Mouse (Mus musculus) gastrocnemius, postnatal 10 days (tissue): Measurements from ENCODE around the gene Hyal1. TPM values are rescaled to one million over a fixed set of nuclear protein-coding genes. Genes with fewer than 3 reads are reported as not detected.

Source experiments
- DNase-seq: peaks from one replicate; pipeline ENCODE4 v3.0.0; 2021; ENCODE audit warnings: mixed read lengths
- total RNA-seq, 2 experiments: library from RNA; stranded (reverse); gene quantifications; 2 replicates each; pipeline ENCODE4 v1.2.3; 2021

Hyal1 gene
- total RNA-seq, 2 experiments from 2014 or later = 2.5 to 5.0 TPM

- no peak for DNase-seq
These were observed 41.4 kb downstream of the Hyal1 start for GRCm38 (mm10) chr9:107618098-107618497.

DNA sequence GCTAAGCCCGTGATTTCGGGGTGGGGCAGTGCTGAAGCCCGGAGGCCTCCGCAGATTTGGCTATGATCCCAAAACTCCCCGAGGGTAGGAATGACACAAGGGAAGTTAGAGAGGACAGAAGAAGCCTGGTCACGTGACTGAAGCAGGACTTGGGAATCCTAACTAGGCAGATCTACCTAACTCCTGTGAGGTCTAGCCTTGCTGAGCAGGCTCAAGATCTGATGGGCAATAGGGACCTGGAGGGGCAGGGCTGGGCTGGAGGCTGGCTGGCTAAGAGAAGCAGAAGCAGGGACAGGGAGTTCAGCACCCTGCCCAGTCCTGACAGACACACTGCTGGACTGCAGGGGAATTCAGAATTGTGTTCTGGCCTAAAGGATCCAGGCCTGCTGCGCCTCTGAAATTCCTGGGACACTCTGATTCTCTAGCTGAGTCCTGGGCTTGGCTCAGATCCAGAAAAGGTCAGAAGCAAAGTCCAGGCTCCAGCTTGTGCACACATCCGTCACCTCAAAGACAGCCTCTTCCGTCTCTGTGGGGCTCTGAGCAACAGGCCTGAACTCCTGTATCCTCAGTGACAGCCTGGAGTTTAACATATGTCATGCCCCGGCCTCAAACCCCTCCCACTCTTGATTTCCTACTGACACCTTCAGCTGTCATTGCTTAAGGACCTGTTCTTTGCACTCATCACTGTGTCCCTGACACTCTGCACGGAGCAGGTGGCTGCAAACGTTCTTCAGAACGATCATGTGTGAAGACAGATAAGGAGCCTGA, 42.2 kb downstream of the Hyal1 start:
- peak; percentile 21 for DNase-seq

- no peak for DNase-seq
These were observed 42.8 kb downstream of the Hyal1 start for GRCm38 (mm10) chr9:107619546-107619879.

DNA sequence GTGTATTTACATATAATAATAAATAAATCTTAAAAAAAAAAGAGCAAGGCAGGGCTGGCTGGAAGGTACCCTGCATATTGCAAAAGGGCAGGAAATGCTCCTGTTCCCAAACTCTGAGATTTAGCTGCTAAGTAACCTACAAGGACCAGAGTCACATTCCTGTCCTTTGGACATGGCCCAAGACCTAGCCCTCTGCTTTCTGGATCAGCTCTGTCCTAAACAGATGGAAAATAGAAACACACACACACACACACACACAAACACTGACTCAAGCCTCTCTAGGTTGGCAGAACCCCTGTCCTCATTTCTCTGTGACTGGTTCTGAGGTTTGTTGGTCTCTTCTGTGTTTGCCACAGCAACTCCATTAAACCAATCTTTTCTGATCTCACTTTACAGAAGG, 44.2 kb downstream of the Hyal1 start:
- DNase-seq = no peak

DNA sequence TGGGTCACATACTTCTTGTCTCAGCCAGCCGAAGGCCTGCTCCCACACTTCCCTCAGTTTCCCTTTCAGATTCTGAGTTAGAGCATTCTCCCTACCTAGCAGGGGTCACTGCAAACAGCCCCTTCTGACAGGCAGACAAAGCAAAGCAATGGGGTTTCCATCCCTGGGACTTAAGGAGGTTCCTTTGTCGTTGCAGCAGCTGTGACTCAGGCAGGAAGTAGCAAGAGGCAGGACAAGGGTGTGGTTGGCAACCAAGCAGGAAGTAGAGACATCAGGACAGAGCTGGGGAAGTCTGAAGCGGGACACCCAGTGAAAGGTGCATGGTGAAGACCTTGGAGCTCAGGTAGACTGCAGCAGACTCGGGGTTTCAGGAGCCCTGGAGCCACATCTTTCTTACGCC, 47.8 kb downstream of the Hyal1 start:
- DNase-seq = peak; percentile 7

- no peak for DNase-seq
These were observed 48.2 kb downstream of the Hyal1 start for GRCm38 (mm10) chr9:107624951-107625350.

DNA sequence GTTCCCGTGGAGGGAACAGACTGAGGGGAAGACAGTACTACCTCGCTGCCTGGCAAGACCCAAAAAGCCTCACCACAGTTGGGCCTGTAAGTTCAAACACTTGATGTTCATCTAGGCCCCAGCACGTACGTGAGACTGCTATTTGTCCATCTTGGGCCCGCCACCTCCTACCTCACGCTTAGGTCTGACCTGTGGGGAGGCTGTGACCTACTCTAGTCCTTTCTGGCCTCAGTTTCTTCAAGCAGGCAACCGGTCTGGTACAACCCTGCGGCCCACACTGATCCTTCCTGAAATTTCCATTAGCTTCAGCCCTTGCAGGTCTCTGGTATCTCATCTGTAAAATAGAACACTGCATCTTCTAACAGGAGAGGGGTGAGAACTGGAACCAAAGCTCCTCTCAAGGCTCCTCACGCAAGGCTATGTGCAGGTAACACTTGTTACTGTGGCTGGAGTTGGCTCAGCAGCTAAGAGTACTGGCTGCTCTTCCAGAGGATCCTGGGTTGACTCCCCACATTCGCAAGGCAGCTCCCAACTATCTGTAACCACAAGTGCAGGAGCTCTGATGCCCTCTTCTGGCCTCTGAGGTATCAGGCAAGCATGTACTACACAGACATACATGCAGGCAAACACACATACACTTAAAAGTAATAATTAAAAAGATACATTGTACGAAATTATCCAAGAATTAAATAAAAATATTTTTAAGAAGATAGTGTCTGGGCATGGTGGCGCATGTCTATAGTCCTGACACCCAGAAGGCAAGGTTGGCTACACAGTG, 48.8 kb downstream of the Hyal1 start:
- peak; percentile 16 for DNase-seq

GRCm38 (mm10) chr9:107626158-107626843, 49.6 kb downstream of the Hyal1 start:
- DNase-seq = peak; percentile 14

DNA sequence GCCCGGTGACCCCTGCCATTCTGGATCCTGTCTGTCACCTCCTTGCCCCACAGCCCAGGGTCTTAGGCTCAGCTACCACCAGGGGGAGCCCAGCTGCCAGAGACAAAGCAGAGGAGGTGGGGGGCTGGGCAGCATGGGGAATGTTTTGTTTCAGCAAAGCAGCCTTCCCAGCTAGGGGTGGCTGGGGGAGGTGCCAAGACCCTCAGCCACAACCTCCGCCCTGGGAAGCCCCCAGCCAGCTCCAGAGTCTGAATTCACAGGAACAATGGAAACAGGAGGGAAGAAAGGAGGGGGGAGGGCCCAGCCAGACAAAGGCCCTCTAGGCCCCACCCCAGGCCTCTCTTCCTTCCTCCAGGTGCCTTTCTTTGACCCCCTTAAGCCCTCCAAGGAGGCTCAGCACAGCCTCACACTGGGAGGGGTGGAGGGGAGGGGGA, 50.1 kb downstream of the Hyal1 start:
- peak; percentile 88 for DNase-seq

DNA sequence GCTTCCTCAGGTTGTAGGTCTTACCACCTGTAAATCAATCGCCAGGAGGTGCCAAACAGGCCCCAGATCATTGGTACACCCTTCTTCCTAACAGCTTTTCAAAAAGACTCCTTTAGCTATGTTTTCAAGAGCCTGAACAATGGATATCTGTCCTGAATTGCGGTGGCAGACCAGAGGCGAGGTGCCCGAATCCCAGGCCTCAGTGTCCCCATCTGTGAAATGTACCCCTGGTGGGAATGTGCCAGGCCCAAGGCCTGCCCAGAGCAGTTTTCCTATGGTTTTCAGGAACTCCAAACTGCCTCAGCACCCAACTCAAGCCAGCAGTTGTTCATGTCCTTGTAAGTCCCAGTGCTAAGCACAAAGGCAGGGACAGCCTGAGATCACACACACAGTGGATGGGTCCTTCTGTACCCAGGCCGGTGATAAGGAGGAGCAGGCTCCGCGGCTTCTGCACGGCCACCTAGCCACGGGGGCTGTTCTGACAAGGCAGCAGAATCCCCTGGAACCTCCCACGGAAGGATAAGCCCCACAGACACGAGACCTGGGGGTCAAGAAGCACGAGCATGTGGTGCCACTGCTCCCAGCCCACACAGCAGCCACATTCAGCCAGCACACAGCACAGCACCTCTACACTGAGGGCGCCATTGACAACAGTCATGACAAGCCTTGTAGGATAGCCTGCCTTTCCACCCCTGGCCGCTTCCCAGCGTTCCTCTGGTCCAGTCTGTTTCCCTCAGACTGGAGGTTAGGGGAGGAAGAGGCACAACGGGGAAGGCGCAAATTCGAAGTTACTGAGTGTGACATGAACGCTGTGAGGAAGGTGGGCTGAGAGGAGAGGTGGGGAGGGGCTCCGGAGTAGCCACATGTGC, 50.9 kb downstream of the Hyal1 start:
- DNase-seq = peak; percentile 33

DNA sequence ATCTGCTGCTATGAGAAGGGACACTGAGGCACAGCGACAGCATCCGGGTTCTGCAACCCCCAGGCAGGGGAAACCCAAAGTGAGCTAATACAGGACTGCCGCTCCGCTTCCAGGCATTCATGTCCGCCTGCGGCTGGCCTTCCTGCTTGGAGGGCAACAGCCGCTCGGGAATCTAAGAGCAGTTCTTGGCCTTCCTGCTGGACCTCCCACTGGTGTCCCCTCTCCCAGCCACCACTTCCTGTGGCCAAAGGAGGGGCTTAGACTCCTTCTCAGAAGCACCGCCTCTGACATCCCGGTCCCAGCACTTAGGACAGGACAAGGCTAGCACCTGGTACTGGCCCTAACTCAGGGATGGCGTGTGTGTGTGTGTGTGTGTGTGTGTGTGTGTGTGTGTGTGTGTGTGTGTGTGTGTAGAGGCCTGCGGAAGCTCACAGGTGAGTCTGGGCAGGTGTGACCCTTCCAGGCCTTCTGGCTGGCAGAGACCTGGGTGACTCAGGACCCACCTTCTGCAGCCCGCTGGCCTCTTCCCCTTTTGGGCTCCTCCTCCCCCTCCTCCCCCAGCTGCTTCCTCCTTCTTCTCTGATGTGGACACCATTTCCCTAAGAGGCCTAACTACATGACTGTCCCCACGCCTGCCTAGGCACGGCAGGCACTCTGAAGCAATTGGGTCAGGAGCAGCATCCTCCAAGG, 52.1 kb downstream of the Hyal1 start:
- DNase-seq = peak; percentile 31

DNA sequence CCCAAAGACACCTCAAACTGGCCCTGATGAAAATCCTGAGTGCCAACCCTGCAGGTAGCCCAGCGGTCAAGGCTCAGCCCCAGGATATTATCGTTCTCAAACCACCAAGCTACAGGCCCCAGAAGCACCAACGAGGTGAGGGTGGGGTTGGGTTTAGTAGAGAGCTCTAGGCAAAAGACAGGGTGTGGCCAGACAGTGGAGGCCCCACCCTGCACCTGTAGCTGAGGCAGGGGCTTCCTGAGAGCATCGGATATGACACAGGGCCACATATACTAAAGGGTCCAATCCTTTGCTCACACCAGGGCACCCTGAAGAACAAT, 52.6 kb downstream of the Hyal1 start:
- no peak for DNase-seq

- peak; percentile 22 for DNase-seq
These were observed 53.2 kb downstream of the Hyal1 start for GRCm38 (mm10) chr9:107629901-107630425.

- DNase-seq = peak; percentile 27
These were observed 53.8 kb downstream of the Hyal1 start for GRCm38 (mm10) chr9:107630576-107630975.

Other genes with a start within 250 kb of the Hyal1 start
- gene Hemk1, start 238.6 kb upstream of the Hyal1 start, total RNA-seq = 10 to 100 TPM; 12.8 to 14.4 TPM
- gene 6430571L13Rik, start 236.3 kb upstream of the Hyal1 start, total RNA-seq = 10 to 100 TPM; 29.4 to 54.7 TPM
- gene Cacna2d2, start 177.3 kb upstream of the Hyal1 start, total RNA-seq = 1 to 10 TPM; 2.1 to 2.4 TPM
- 10 to 100 TPM; 20.2 to 22.7 TPM for gene Tmem115, start 43.0 kb upstream of the Hyal1 start, total RNA-seq
- gene Cyb561d2, start 34.7 kb upstream of the Hyal1 start, total RNA-seq = 1 to 10 TPM; 3.5 to 4.0 TPM
- 1 to 10 TPM; 7.3 to 8.0 TPM for gene Nprl2, start 34.7 kb upstream of the Hyal1 start, total RNA-seq
- gene Zmynd10, start 29.6 kb upstream of the Hyal1 start, total RNA-seq = under 1 TPM in 1 of 2 experiments, not detected in 1; 0.18 TPM
- 10 to 100 TPM; 15.1 to 23.4 TPM for gene Rassf1, start 25.4 kb upstream of the Hyal1 start, total RNA-seq
- gene Tusc2, start 13.7 kb upstream of the Hyal1 start, total RNA-seq = 10 to 100 TPM; 18.7 to 20.9 TPM
- 10 to 100 TPM; 14.4 to 27.5 TPM for gene Hyal2, start 9.0 kb upstream of the Hyal1 start, total RNA-seq
- gene Naa80, start 2.0 kb downstream of the Hyal1 start, total RNA-seq = 10 to 100 TPM; 12.1 to 15.7 TPM
- 1 to 10 TPM in 1 of 2 experiments, under 1 TPM in 1; 0.28 to 1.1 TPM for gene Hyal3, start 3.9 kb downstream of the Hyal1 start, total RNA-seq
- 10 to 100 TPM; 34.6 to 40.4 TPM for gene Ifrd2, start 10.7 kb downstream of the Hyal1 start, total RNA-seq
- 10 to 100 TPM; 41.8 to 51.3 TPM for gene Sema3b, start 32.3 kb downstream of the Hyal1 start, total RNA-seq
- gene Gnai2, start 58.4 kb downstream of the Hyal1 start, total RNA-seq = 100 to 1,000 TPM; 193 to 231 TPM
- 10 to 100 TPM; 17.6 to 20.4 TPM for gene Slc38a3, start 92.6 kb downstream of the Hyal1 start, total RNA-seq
- not detected for gene Gnat1, start 102.8 kb downstream of the Hyal1 start, total RNA-seq
- gene Sema3f, start 133.5 kb downstream of the Hyal1 start, total RNA-seq = 10 to 100 TPM; 11.9 to 18.0 TPM
- 10 to 100 TPM; 39.2 to 71.2 TPM for gene Rbm5, start 194.1 kb downstream of the Hyal1 start, total RNA-seq